Mouse (Mus musculus) CH12.LX (cell line): ENCODE measurements around the gene Sdhaf1.

ENCODE experiments used
- CTCF ChIP-seq, 2 experiments: IDR thresholded peaks in 1 of 2; conservative IDR thresholded peaks in 1 of 2; 2 replicates each; pipeline ENCODE4 v1.5.1; 2011 to 2012; ENCODE audit warnings: low read depth in 2 of 2, low read length in 2 of 2, improper control_type of control experiment in 1 of 2, inconsistent platforms in 1 of 2, mild to moderate bottlenecking in 1 of 2, moderate library complexity in 1 of 2
- EP300 ChIP-seq: IDR thresholded peaks from 2 replicates; pipeline ENCODE4 v1.6.1; 2011; ENCODE audit warnings: low read length, improper control_type of control experiment
- IRF4 ChIP-seq: IDR thresholded peaks from 2 replicates; pipeline ENCODE4 v1.6.1; 2014; ENCODE audit warnings: low read depth, mild to moderate bottlenecking, inconsistent platforms, low read length, improper control_type of control experiment
- MAX ChIP-seq: IDR thresholded peaks from 2 replicates; pipeline ENCODE4 v1.6.1; 2011; ENCODE audit warnings: low read length, improper control_type of control experiment
- MAZ ChIP-seq: IDR thresholded peaks from 2 replicates; pipeline ENCODE4 v1.6.1; 2012; ENCODE audit warnings: low read depth, mild to moderate bottlenecking, inconsistent platforms, low read length, improper control_type of control experiment, moderate library complexity
- MEF2A ChIP-seq: IDR thresholded peaks from 2 replicates; pipeline ENCODE4 v1.6.1; 2014; ENCODE audit warnings: low read depth, mild to moderate bottlenecking, inconsistent platforms, low read length, improper control_type of control experiment, borderline replicate concordance
- POLR2A ChIP-seq: IDR thresholded peaks from 2 replicates; pipeline ENCODE4 v1.6.1; 2011; ENCODE audit warnings: low read depth, mild to moderate bottlenecking, improper control_type of control experiment, low read length
- TCF12 ChIP-seq: IDR thresholded peaks from 2 replicates; pipeline ENCODE4 v1.6.1; 2014; ENCODE audit warnings: low read depth, mild to moderate bottlenecking, inconsistent platforms, low read length, improper control_type of control experiment
- UBTF ChIP-seq: IDR thresholded peaks from 2 replicates; pipeline ENCODE4 v1.6.1; 2012; ENCODE audit warnings: low read depth, mild to moderate bottlenecking, inconsistent platforms, low read length, improper control_type of control experiment, moderate library complexity
- USF1 ChIP-seq: IDR thresholded peaks from 2 replicates; pipeline ENCODE4 v1.6.1; 2014; ENCODE audit warnings: low read depth, mild to moderate bottlenecking, inconsistent platforms, low read length, improper control_type of control experiment
- ZNF384 ChIP-seq: IDR thresholded peaks from 2 replicates; pipeline ENCODE4 v1.6.1; 2012; ENCODE audit warnings: low read depth, low read length, improper control_type of control experiment, inconsistent platforms

GRCm38 (mm10) chr7:30309395-30310129 is 14.1 kb downstream of the Sdhaf1 start:
- TF ChIP-seq CTCF (conservative IDR thresholded peaks at IDR 0.05 in 1 of 2, IDR thresholded peaks at IDR 0.05 in 1 of 2; ENCODE audit: low read depth in 2 of 2, low read length in 2 of 2), result no peak
- TF ChIP-seq EP300, result no peak
- TF ChIP-seq UBTF, result no peak
- no peak for TF ChIP-seq MAZ
- TF ChIP-seq MEF2A, result no peak
- TF ChIP-seq IRF4, result no peak
- no peak for TF ChIP-seq POLR2A
- TF ChIP-seq ZNF384, result no peak
- no peak for TF ChIP-seq USF1
- no peak for TF ChIP-seq MAX
- no peak for TF ChIP-seq TCF12
